Mouse (Mus musculus) ES-Bruce4 (cell line): ENCODE results near the gene Rbck1.

Experiments
- CTCF ChIP-seq: IDR thresholded peaks from one replicate; pipeline ENCODE4 v1.8.1; 2011; ENCODE audit warnings: low read depth, low read length
- EP300 ChIP-seq: IDR thresholded peaks from 2 replicates; pipeline ENCODE4 v1.6.1; 2011; ENCODE audit warnings: low read depth, low read length; ENCODE audit not compliant: insufficient read depth
- POLR2A ChIP-seq: IDR thresholded peaks from one replicate; pipeline ENCODE4 v1.8.1; 2011; ENCODE audit warnings: low read length; ENCODE audit not compliant: insufficient read depth

DNA sequence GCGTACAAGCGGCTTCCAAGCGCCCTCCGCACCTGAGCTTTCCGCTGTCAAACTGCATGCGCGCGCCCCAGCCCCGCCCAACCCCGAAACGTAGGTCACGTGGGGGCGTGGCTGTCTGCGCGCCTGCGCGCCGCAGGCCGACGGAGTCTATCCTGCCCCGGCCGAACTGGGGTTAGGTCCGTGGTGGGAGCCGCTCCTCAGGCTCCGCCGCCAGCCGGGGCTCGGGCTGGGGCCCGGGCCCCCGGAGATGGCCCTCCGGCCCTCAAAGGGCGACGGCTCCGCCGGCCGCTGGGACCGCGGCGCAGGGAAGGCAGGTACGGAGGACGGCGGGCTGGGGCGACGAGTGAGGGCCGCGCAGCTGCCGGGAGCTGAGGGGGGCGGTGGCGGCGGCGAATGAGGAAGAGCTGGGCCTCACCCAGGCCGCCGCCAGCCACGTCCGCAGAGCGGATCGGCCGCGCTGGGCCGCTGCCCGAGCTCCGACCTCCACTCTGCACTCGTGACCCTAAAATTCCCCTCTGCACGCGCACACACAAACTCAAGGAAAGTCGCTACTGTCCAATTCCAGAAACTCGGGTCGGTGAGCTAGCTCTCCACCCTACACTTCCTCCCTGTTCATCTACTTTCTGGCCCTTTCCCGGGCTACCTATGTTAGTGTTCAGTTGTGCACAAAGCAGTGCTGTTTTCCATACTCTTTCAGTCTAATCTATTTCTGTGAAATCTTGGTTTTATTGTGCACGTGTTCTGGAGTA is 38.6 kb downstream of the Rbck1 start, which contains the start of gene Tbc1d20:
- peak; percentile 67 for TF ChIP-seq POLR2A
- TF ChIP-seq CTCF, result no peak
- no peak for TF ChIP-seq EP300
